Mouse (Mus musculus) heart, adult 9 months (tissue): Measurements from ENCODE around the gene Ghrl.
A peak's percentile ranks its signal among the peaks of the same experiment; 100 is the strongest.
"Not testable (repeated sequence)": the region's sequence is repeated elsewhere in the genome, so short reads cannot be mapped to it uniquely, and the experiment has no call there.

Source experiments
- DNase-seq, 2 experiments: peaks; one replicate each; pipeline ENCODE4 v3.0.0; 2022; ENCODE audit warnings: low spot score in 2 of 2

Ghrl gene

GRCm38 (mm10) chr6:113696582-113697221, 23.0 kb downstream of the Ghrl start, which contains the start of gene Tatdn2:
TSS of gene Tatdn2 (plus strand) at chr6:113697050.
- peak; percentile 98 to 99 for DNase-seq

DNA sequence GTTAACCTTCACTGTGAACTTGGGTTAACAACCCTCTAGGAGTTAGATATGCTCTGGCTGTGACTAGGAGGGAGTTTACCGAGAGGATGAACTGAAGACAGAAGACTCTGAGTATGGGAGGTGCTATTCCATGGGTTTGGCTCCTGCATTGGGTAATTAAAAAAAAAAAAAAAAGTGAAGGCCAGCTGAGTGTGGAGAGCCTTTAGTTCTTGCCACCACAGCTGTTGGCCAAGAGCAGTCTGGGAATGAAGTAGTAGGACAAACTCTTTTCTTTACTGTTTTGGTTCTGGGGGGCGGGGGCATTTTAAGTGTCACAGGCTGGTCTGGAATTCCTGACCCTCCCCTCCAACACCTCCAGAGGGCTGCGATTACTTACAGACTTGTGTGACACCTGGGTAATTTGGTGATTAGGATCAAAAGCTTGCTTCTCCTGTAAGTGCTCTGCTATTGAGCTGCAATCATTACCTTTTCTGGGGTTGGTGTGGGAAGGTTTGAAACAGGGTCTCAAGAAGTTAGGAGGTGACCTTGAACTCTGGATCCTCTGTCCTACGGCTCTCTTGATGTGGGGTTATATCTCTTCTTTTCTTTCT, 23.8 kb downstream of the Ghrl start:
- DNase-seq: peak in 1 of 2 experiments; percentile 9

DNA sequence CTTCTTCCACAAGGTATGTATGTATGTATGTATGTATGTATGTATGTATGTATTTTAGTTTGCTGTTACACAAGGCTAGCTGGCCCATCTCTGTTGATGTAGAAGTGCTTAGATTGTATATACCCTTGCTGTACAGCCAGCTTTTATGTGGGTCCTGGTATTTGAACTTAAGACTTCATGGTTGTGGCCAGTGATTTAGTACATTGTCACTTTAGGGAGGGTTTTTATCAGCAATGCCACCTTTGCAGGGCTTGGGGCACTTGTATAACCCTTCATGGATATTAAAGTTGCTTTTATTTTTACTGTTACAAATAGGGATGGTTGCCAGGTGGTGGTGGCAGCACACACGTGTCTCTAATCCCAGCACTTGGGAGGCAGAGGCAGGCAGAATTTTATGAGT, 24.5 kb downstream of the Ghrl start:
- DNase-seq: no peak

DNA sequence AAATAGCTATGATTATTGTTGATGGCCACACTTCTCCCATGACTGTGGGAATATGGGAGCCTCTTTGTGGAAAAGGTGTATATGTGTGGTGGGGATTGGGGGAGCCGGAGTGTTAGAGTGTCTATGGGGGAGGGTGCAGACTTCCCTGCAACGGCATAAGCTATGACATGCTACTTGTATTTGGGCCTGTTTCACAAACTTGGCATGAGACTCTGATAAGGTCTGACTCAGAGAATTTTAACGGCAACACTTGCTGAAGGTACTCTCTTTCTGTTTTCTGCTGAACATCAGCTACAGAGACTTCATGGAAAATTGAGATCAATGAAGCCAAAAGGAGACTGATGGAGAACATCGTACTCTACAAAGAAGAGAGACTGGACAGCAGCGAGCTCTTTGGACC, 26.3 kb downstream of the Ghrl start:
- no peak for DNase-seq

DNA sequence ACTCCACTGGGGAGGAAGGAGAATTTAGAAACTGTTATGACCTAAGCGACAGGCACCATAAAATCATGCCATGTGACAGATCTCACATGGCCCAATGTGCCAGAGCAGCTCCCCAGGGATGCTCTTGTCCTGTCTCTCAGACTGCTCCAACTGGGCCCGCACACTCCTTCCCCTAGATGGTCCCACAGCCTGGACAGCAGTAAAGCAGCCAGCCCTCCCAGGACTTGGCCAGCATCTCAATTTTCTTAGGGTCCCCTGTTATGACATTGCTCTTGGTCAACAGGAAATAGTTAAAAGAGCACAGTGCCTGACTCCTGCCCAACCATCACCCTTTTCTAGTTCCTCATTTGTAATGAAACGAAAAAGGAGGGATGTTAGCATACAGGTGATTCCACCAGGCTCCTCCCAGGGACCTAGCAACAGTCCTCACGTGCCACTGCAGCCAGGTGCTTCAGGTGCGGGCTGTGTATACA, 27.0 kb downstream of the Ghrl start:
- DNase-seq: no peak

DNA sequence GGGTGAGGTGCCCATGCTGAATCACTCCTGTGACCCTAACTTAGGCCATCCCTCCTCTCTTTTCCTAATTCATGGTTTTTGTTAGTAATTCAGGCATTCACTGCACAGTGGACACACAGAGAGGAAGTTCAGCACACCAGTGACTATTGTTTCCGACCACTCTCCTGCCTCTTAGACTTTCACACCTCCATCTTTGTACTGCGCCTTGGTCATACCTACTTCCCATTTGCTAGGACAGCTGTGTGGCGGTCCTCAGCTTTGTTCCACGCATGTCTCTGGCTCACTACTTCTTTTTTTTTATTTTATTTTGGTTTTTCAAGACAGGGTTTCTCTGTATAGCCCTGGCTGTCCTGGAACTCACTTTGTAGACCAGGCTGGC, 28.6 kb downstream of the Ghrl start:
- no peak for DNase-seq

DNA sequence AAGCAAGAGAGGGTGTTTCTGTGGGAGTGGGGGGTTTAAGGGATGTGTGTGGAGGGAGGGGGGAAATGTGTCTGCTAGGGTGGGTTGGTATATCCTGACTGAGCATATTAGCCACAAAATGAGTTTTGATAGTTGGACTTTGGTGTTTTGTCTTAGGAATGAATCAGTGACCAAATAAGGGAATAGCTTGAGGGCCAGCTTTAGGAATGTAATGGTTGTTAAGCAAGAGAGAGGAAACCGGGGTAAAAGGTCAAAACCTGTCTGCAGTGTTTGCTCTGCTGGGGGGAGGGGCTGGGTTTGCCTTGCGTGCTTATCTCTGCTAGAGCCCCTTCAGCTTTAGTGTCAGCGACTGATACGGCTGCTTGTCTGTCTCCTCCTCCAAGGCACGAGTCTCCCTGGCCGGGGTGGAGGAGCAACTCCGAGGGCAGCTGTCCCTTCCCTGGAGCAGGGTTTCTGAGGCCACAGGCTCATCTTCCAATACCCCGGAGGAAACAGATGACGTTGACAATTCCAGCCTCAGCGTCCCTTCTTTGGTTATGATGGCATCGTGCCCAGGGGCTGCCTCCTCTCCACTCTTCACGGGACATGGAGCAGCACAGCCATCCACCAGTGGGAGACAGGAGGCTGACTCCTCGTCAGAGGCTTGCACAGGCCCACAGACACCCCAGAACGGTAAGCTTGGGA, 29.1 kb downstream of the Ghrl start:
- DNase-seq: peak; percentile 42 to 55

GRCm38 (mm10) chr6:113690008-113690399, 29.7 kb downstream of the Ghrl start:
- DNase-seq: no peak

DNA sequence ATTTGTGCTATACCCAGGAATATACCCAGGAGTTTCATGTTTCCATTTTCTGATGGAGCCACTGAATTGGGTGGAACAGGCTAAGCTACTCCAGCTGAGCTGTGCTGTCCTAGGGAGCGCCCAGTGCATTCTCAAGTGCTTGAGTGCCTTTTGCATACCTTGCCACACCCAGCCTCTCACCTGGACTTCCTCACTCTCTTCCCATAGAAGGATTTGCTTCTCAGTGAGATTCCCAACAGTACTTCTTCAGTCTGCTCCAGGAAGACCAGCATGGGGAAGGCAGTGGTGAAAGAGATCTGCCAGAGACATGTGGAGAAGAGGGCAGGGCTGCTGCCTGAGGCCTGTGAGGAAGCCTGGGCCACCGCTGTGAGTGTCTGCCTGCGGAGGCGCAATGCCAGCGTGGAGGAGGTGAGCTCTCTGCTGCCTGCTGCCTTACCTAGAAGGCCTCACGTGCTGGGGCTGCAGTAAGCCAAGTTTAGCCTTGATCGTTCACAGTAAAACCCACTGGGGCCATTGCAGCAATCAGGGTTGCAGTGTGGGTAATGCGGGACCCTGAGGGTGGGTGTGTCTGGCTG, 33.0 kb downstream of the Ghrl start:
- no peak for DNase-seq

DNA sequence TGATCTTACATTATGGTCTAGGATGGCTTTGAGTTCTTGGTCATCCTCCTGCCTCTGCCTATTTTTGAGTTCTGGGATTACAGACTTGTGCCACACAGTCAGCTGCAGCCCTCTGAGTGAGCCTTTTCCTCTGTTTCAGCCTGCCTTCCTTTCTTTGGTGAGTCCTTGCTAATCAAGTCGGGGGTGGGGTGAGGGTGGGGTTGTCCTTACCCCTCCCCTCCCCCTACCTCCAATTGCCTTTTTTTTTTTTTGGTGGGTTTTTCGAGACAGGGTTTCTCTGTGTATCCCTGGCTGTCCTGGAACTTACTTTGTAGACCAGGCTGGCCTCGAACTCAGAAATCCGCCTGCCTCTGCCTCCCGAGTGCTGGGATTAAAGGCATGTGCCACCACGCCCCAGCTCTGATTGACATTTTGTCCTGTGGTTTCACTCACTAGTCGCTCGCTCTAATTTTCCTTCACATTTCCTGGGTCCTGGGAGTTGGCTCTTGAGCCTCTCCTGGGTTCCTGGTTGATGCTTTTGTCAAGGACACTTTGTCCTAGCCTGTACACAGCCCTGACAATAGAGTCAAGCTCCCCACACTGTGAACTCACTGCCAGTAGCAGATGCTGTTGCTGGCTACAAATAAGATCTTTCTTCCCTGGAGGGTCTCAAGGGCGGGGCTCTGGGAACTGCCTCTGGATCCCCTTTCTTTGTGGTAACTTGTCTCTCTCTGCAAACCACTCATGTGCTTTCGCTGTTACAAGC, 36.4 kb downstream of the Ghrl start:
- no peak for DNase-seq

- DNase-seq: peak; percentile 77 to 86
These were observed 38.4 kb downstream of the Ghrl start for GRCm38 (mm10) chr6:113681271-113681670.

- DNase-seq: no peak
These were observed 39.6 kb downstream of the Ghrl start for GRCm38 (mm10) chr6:113679993-113680566.

GRCm38 (mm10) chr6:113678246-113679012, 41.3 kb downstream of the Ghrl start:
- no peak for DNase-seq

GRCm38 (mm10) chr6:113677070-113677734, 42.5 kb downstream of the Ghrl start:
- DNase-seq: peak in 1 of 2 experiments; percentile 70

DNA sequence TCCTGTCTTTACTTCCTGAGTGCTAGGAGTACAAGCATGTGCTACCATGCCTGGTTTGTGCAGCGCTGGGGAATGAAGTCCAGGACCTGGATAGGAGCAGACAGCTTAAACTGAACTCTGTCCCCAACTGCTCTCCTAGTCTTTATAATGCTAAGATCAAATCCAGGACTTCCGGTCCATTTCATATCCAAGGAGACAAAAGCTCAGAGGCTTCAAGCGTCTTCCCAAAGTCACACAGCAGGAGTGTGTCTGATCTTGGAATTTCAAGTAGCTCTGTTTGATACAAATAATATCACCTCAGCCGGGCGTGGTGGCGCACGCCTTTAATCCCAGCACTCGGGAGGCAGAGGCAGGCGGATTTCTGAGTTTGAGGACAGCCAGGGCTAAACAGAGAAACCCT, 43.7 kb downstream of the Ghrl start:
- DNase-seq: no peak

DNA sequence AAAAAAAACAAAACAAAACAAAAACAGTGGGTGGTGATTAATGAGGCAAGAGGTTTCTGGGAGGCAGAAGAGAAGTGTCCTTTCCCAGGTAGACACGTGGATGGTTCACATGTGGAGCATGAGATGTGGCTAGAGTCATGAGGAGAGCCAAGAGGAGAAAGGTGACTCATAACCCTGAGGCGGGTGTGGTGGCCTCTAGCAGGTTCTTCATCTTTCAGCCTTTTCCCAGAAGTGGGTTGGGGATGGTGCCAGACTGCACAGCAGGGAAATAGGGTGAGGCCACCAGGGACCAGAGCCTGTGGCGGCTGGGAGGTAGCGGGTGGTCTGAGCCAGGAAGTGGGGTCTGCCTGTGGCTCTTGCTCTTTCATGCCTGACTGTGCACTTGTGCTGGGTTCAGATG, 44.4 kb downstream of the Ghrl start:
- DNase-seq: no peak

- DNase-seq: no peak
These were observed 46.7 kb downstream of the Ghrl start for GRCm38 (mm10) chr6:113672989-113673388.

DNA sequence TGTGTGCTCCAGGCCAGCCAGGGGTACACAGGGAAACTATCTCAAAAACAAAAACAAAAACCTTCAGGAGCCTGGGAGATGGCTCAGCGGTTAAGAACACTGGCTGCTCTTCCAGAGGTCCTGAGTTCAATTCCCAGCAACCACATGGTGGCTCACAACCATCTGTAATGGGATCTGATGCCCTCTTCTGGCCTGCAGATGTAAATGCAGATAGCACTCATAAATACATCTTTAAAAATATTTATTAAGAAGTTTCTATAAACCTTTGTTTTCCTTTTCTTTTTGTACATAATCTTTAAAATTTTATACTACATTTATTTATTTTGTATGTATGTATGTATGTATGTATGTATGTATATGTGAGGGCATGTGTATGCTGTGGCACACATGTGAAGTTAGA, 47.7 kb downstream of the Ghrl start:
- DNase-seq: not testable (repeated sequence)

GRCm38 (mm10) chr6:113669821-113670220, 49.9 kb downstream of the Ghrl start:
- no peak for DNase-seq
